Mouse (Mus musculus) bone marrow, adult 2 months (tissue): ENCODE data around the gene Bid. TPM values are rescaled to one million over a fixed set of nuclear protein-coding genes. Genes with fewer than 3 reads are reported as not detected.

Experiments used
- H3K27ac ChIP-seq: fragments of 200-500 bp; 2 replicates; pipeline ENCODE4 v1.5.1; 2012; ENCODE audit warnings: low read depth, mild to moderate bottlenecking, control low read depth, inconsistent platforms, low read length; ENCODE audit not compliant: control insufficient read depth, poor library complexity, insufficient read depth
- H3K4me1 ChIP-seq: fragments of 200-500 bp; 2 replicates; pipeline ENCODE4 v1.6.1; 2011; ENCODE audit warnings: low read length; ENCODE audit not compliant: control insufficient read depth, insufficient read depth
- H3K4me3 ChIP-seq: fragments of 200-500 bp; replicated peaks from 2 replicates; pipeline ENCODE3; 2011; ENCODE audit warnings: mild to moderate bottlenecking, low read depth, low read length, control low read depth; ENCODE audit not compliant: control insufficient read depth
- CTCF ChIP-seq: fragments of 200-500 bp; IDR thresholded peaks from 2 replicates; pipeline ENCODE4 v1.5.1; 2011; ENCODE audit warnings: low read length, control low read depth; ENCODE audit not compliant: control insufficient read depth, insufficient read depth
- POLR2A ChIP-seq: fragments of 200-500 bp; IDR thresholded peaks from 2 replicates; pipeline ENCODE4 v1.6.1; 2011; ENCODE audit warnings: low read depth, mild to moderate bottlenecking, control low read depth, low read length, borderline replicate concordance; ENCODE audit not compliant: control insufficient read depth
- WGBS: fragments of 180-500 bp; shearing (Covaris S2); methylation state at CpG from one replicate; pipeline ENCODE4 v1.1.7; 2018; 5-methylcytosine and 5-hydroxymethylcytosine counted together
- polyA plus RNA-seq: library from polyadenylated mRNA; stranded (reverse); fragments of >200 nt; gene quantifications from 2 replicates; pipeline ENCODE4 v1.2.4, GENCODE M21; 2011; ENCODE audit warnings: low replicate concordance; ENCODE audit not compliant: missing spikeins, insufficient read depth, insufficient read length

Bid gene
- polyA plus RNA-seq, 1 experiment = 20.4 TPM

- no peaks in the 10 kb centered on the region for H3K4me1 ChIP-seq
- H3K4me3 ChIP-seq = no peak overlapping the region
- H3K27ac ChIP-seq = no peak overlapping the region
- 93% methylated on average over 7 of the region's 7 CpGs for WGBS
- TF ChIP-seq POLR2A (no peak), CTCF (no peak)
Observed at GRCm38 (mm10) chr6:120940446-120941083, 23.9 kb upstream of the Bid start.

- TF ChIP-seq POLR2A = no peak
- no peak overlapping the region for H3K27ac ChIP-seq
- 87% methylated on average over 3 of the region's 3 CpGs for WGBS
- no peak overlapping the region for H3K4me3 ChIP-seq
- H3K4me1 ChIP-seq = no peaks in the 10 kb centered on the region
Observed at GRCm38 (mm10) chr6:120939783-120940182, 23.1 kb upstream of the Bid start.

GRCm38 (mm10) chr6:120938763-120939450 lies 22.3 kb upstream of the Bid start:
- no peak overlapping the region for H3K27ac ChIP-seq

GRCm38 (mm10) chr6:120937999-120938608 lies 21.5 kb upstream of the Bid start:
- no peaks in the 10 kb centered on the region for H3K4me1 ChIP-seq
- no peak overlapping the region for H3K4me3 ChIP-seq
- 88% methylated on average over 11 of the region's 11 CpGs for WGBS
- H3K27ac ChIP-seq = no peak overlapping the region
- no peak for TF ChIP-seq CTCF
- TF ChIP-seq POLR2A = no peak

More at GRCm38 (mm10) chr6:120938763-120939450, 22.3 kb upstream of the Bid start:
- no peak for TF ChIP-seq POLR2A
- no peak for TF ChIP-seq CTCF
- Histone ChIP-seq H3K4me3 (no peak overlapping the region), H3K4me1 (no peaks in the 10 kb centered on the region)
- WGBS = 90% methylated on average over 12 of the region's 12 CpGs

- no peak overlapping the region for H3K27ac ChIP-seq
- H3K4me3 ChIP-seq = no peak overlapping the region
- TF ChIP-seq POLR2A (no peak), CTCF (no peak)
- WGBS = 88% methylated on average over 16 of the region's 16 CpGs
- no peaks in the 10 kb centered on the region for H3K4me1 ChIP-seq
Observed at GRCm38 (mm10) chr6:120937104-120937617, 20.5 kb upstream of the Bid start.

GRCm38 (mm10) chr6:120934176-120934575 lies 17.5 kb upstream of the Bid start:
- TF ChIP-seq CTCF (no peak), POLR2A (no peak)
- 75% methylated on average over 4 of the region's 4 CpGs for WGBS
- H3K27ac ChIP-seq = no peak overlapping the region
- no peak overlapping the region for H3K4me3 ChIP-seq
- H3K4me1 ChIP-seq = no peaks in the 10 kb centered on the region

GRCm38 (mm10) chr6:120933670-120934069 lies 17.0 kb upstream of the Bid start:
- H3K4me3 ChIP-seq = no peak overlapping the region
- 92% methylated on average over 7 of the region's 7 CpGs for WGBS

GRCm38 (mm10) chr6:120932597-120932996 lies 15.9 kb upstream of the Bid start:
- Histone ChIP-seq H3K27ac (no peak overlapping the region; the same call in 1 of the 2 replicates), H3K4me1 (no peaks in the 10 kb centered on the region), H3K4me3 (no peak overlapping the region)
- TF ChIP-seq CTCF = no peak
- TF ChIP-seq POLR2A = no peak
- WGBS = 78% methylated on average over 12 of the region's 12 CpGs

More at GRCm38 (mm10) chr6:120933670-120934069, 17.0 kb upstream of the Bid start:
- Histone ChIP-seq H3K27ac (no peak overlapping the region), H3K4me1 (no peaks in the 10 kb centered on the region)
- TF ChIP-seq CTCF = no peak
- TF ChIP-seq POLR2A = no peak
